Mouse (Mus musculus): ENCODE data around the gene Ifnlr1. TPM values are rescaled to one million over a fixed set of nuclear protein-coding genes. Genes with fewer than 3 reads are reported as not detected.
"Not testable (repeated sequence)": the region's sequence is repeated elsewhere in the genome, so short reads cannot be mapped to it uniquely, and the experiment has no call there.

Gene Ifnlr1
- 2.1 and 2.3 TPM in 2 replicates for polyA plus RNA-seq (2015; fragmentation: Nextera tagmentation; extraction: Ambion mirVana)

DNA sequence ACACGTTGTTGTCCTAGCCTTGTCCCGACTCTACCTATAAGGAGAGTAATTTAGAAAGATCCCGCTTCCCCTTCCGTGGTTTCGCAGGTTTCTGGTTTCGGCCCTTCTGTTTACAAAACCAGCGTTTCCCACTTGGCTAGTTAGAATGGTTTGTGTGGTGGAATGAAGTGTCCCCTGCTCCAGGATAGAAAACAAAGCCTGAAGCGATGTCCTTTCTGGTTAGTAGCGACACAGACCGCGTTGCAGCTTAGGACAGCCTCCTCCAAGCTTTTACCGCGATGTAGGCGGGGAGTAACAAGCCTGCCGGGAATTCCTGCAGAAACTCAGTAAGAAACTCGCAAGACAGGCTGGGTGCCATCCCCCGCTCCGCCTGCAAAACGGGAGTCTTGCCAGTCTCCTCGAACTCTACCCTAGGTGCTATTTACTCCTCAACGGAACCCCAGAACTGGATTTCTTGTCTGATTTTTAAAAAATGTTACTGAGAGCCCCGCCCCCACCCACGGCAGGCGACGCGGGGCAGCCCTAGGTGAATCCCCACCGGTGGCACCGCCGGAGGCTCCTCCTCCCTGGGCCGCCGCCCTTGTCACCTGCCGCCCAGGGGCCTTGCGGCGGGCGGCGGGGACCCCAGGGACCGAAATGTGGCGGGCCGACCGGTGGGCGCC, at the start of gene Ifnlr1:
Gene Ifnlr1 (plus strand): TSS at position 382 of the 662 bp plus-strand sequence.
- Histone ChIP-seq H3K27ac (ENCODE audit: low read length) (peak within 1 kb of the TSS; percentile 34), H3K4me2 (ENCODE audit: low read depth, low read length) (peak within 1 kb of the TSS; percentile 93)

DNA sequence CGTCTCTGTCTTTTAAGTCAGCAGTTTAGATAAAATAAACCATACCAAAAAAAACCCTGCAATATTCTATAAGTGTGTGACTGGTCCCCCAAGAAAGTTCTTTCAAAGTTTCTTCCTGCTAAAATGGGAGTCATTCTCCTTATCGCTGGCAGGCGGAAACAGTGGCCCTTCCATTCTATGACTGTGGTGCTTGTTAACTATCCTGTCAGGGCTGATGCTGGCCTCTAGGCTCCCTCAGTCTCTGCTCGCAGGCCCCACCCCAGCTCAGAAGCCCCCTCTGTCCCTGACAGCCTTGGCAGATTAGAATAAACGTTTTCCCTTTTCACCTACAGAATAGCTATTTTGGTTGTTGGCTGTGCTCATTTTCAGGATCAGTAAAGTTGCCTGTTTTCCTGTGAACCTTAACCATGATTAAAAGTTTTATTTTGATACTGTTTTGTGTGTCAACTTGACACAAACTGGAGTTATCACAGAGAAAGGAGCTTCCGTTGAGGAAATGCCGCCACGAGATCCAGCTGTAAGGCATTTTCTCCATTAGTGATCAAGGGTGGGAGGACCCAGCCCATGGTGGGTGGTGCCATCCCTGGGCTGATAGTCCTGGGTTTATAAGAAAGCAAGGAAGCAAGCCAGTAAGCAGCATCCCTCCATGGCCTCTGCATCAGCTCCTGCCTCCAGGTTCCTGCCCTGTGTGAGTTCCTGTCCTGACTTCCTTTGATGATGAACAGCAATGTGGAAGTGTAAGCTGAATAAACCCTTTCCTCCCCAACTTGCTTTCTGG, 44.6 kb upstream of the Ifnlr1 start:
- not testable (repeated sequence) for H3K9me3 ChIP-seq (ENCODE audit: control insufficient read depth, low read length); ATAC-seq (ENCODE audit: low read depth); H3K4me3 ChIP-seq (ENCODE audit: low read length); H3K4me2 ChIP-seq (ENCODE audit: low read depth, low read length); H3K9ac ChIP-seq (ENCODE audit: low read length); H3K27me3 ChIP-seq (ENCODE audit: control insufficient read depth, insufficient read depth, low read depth, low read length); H3K27ac ChIP-seq (ENCODE audit: low read length); H3K4me1 ChIP-seq (replicated peaks; ENCODE audit: control insufficient read depth, insufficient read depth, low read length); H3K36me3 ChIP-seq (ENCODE audit: control insufficient read depth, insufficient read depth, low read length)
- WGBS, result 65% methylated on average over 8 of the region's 8 CpGs

More for the DNA sequence above, at the start of gene Ifnlr1:
- no peaks in the 10 kb centered on the region for H3K36me3 ChIP-seq (ENCODE audit: control insufficient read depth, insufficient read depth, low read length)
- H3K9me3 ChIP-seq (ENCODE audit: control insufficient read depth, low read length), result no peaks in the 10 kb centered on the region
- peak within 1 kb of the TSS; percentile 75 for H3K9ac ChIP-seq (ENCODE audit: low read length)
- WGBS, result under 1% methylated on average over 39 of the region's 41 CpGs
- peak; percentile 70; the same call in 1 of the 2 replicates for ATAC-seq (ENCODE audit: low read depth)
- peak within 1 kb of the TSS; percentile 60 for H3K4me3 ChIP-seq (ENCODE audit: low read length)
- H3K27me3 ChIP-seq (ENCODE audit: control insufficient read depth, insufficient read depth, low read depth, low read length), result peaks cover 16% of the 10 kb centered on the region; the same call in 1 of the 2 replicates
- no peaks in the 10 kb centered on the region for H3K4me1 ChIP-seq (replicated peaks; ENCODE audit: control insufficient read depth, insufficient read depth, low read length)

GRCm38 (mm10) chr4:135645022-135645637, 41.0 kb upstream of the Ifnlr1 start:
- 24% methylated on average over 12 of the region's 12 CpGs for whole genome bisulfite sequencing
- H3K4me2 ChIP-seq (ENCODE audit: low read depth, low read length), result no peak overlapping the region
- H3K27me3 ChIP-seq (ENCODE audit: control insufficient read depth, insufficient read depth, low read depth, low read length), result no peaks in the 10 kb centered on the region
- ATAC-seq (ENCODE audit: low read depth), result 0 out of 2 replicates have a peak, but pooled peaks have one; percentile 36
- H3K27ac ChIP-seq (ENCODE audit: low read length), result no peak overlapping the region
- H3K36me3 ChIP-seq (ENCODE audit: control insufficient read depth, insufficient read depth, low read length), result no peaks in the 10 kb centered on the region
- H3K4me1 ChIP-seq (replicated peaks; ENCODE audit: control insufficient read depth, insufficient read depth, low read length), result peaks cover 9% of the 10 kb centered on the region
- no peaks in the 10 kb centered on the region for H3K9me3 ChIP-seq (ENCODE audit: control insufficient read depth, low read length)
- no peak overlapping the region for H3K4me3 ChIP-seq (ENCODE audit: low read length)
- no peak overlapping the region for H3K9ac ChIP-seq (ENCODE audit: low read length)

DNA sequence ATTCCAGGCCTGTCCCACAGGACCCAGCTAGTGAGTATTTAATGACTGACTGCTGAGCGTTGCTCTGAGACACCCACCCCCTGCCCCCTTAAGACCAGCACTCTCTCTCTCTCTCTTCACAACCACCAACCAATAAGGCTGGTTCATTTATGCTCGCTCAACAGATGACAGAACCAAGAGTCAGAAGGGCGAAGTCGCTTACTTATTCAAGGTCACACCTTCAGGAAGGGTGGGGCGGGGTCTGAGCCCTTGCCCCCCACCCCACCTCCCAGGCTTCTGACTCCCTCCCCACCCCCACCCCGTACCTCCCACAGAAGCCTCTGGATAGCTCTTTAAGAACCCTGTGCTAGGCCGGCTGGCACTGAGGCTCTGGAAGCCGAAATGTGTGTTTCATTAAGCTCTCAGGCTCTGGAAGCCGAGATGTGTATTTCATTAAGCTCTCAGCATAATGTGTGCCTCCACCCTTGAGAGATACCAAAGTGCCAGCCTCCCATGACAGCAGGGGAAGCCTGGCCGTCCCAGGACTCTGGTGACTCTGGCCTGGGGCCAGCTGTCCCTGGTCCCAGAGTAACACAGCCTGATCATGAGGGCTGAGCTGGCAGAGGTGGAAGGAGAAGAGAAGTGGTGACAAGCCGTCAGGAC, 33.0 kb upstream of the Ifnlr1 start:
- Histone ChIP-seq H3K4me2 (ENCODE audit: low read depth, low read length) (no peak overlapping the region), H3K9me3 (ENCODE audit: control insufficient read depth, low read length) (no peaks in the 10 kb centered on the region), H3K27ac (ENCODE audit: low read length) (no peak overlapping the region), H3K27me3 (ENCODE audit: control insufficient read depth, insufficient read depth, low read depth, low read length) (no peaks in the 10 kb centered on the region), H3K9ac (ENCODE audit: low read length) (no peak overlapping the region; the same call in 1 of the 2 replicates), H3K4me1 (replicated peaks; ENCODE audit: control insufficient read depth, insufficient read depth, low read length) (peaks cover 25% of the 10 kb centered on the region), H3K36me3 (ENCODE audit: control insufficient read depth, insufficient read depth, low read length) (no peaks in the 10 kb centered on the region), H3K4me3 (ENCODE audit: low read length) (no peak overlapping the region)
- WGBS, result 38% methylated on average over 11 of the region's 11 CpGs
- 0 out of 2 replicates have a peak, but pooled peaks have one; percentile 37 for ATAC-seq (ENCODE audit: low read depth)

GRCm38 (mm10) chr4:135653956-135654355, 32.1 kb upstream of the Ifnlr1 start:
- H3K36me3 ChIP-seq (ENCODE audit: control insufficient read depth, insufficient read depth, low read length), result no peaks in the 10 kb centered on the region
- H3K4me2 ChIP-seq (ENCODE audit: low read depth, low read length), result no peak overlapping the region
- H3K9ac ChIP-seq (ENCODE audit: low read length), result no peak overlapping the region
- H3K9me3 ChIP-seq (ENCODE audit: control insufficient read depth, low read length), result no peaks in the 10 kb centered on the region
- H3K4me1 ChIP-seq (replicated peaks; ENCODE audit: control insufficient read depth, insufficient read depth, low read length), result peaks cover 32% of the 10 kb centered on the region
- H3K27ac ChIP-seq (ENCODE audit: low read length), result no peak overlapping the region
- ATAC-seq (ENCODE audit: low read depth), result no peak
- WGBS, result 91% methylated on average over 7 of the region's 7 CpGs
- H3K4me3 ChIP-seq (ENCODE audit: low read length), result no peak overlapping the region
- no peaks in the 10 kb centered on the region for H3K27me3 ChIP-seq (ENCODE audit: control insufficient read depth, insufficient read depth, low read depth, low read length)

GRCm38 (mm10) chr4:135655499-135655898, 30.6 kb upstream of the Ifnlr1 start:
- Histone ChIP-seq H3K36me3 (ENCODE audit: control insufficient read depth, insufficient read depth, low read length) (no peaks in the 10 kb centered on the region), H3K27ac (ENCODE audit: low read length) (no peak overlapping the region; the same call in 1 of the 2 replicates), H3K4me1 (replicated peaks; ENCODE audit: control insufficient read depth, insufficient read depth, low read length) (peaks cover 32% of the 10 kb centered on the region), H3K4me3 (ENCODE audit: low read length) (no peak overlapping the region), H3K27me3 (ENCODE audit: control insufficient read depth, insufficient read depth, low read depth, low read length) (no peaks in the 10 kb centered on the region), H3K9ac (ENCODE audit: low read length) (0 out of 2 replicates have a peak overlapping the region, but pooled peaks have one; percentile 6), H3K4me2 (ENCODE audit: low read depth, low read length) (no peak overlapping the region; the same call in 1 of the 2 replicates), H3K9me3 (ENCODE audit: control insufficient read depth, low read length) (no peaks in the 10 kb centered on the region)
- WGBS, result 24% methylated on average over 7 of the region's 7 CpGs
- peak; percentile 35 for ATAC-seq (ENCODE audit: low read depth)

DNA sequence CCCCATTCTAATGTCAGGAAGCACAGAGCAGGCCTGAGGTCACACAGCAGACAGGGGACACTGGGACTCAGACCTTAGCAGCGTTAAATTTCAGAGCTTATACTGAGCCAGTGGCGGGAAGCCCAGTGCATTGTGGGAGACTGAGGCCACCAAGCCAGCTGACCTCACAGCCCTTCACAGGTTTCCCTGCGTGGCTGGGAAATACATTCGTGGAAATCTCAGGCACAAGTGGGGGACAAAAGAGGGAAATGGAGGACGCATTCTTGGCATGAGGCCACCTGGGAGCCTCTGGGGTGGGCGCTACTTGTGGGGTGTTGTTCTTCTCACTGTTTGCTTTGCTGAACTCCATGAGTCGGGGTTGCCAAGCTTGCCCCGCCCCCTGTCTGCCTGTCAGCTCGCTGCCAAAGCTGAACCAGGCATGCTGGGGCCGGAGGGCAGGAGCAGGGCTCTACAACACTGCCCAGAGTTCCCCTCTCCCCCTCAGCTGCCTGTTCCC, 29.9 kb upstream of the Ifnlr1 start:
- Histone ChIP-seq H3K4me2 (ENCODE audit: low read depth, low read length) (peak overlapping the region; percentile 20), H3K27me3 (ENCODE audit: control insufficient read depth, insufficient read depth, low read depth, low read length) (no peaks in the 10 kb centered on the region), H3K9me3 (ENCODE audit: control insufficient read depth, low read length) (no peaks in the 10 kb centered on the region), H3K4me1 (replicated peaks; ENCODE audit: control insufficient read depth, insufficient read depth, low read length) (peaks cover 36% of the 10 kb centered on the region), H3K27ac (ENCODE audit: low read length) (peak overlapping the region; percentile 58), H3K9ac (ENCODE audit: low read length) (0 out of 2 replicates have a peak overlapping the region, but pooled peaks have one; percentile 6), H3K4me3 (ENCODE audit: low read length) (no peak overlapping the region), H3K36me3 (ENCODE audit: control insufficient read depth, insufficient read depth, low read length) (no peaks in the 10 kb centered on the region)
- ATAC-seq (ENCODE audit: low read depth), result peak; percentile 62
- WGBS, result 10% methylated on average over 10 of the region's 10 CpGs

DNA sequence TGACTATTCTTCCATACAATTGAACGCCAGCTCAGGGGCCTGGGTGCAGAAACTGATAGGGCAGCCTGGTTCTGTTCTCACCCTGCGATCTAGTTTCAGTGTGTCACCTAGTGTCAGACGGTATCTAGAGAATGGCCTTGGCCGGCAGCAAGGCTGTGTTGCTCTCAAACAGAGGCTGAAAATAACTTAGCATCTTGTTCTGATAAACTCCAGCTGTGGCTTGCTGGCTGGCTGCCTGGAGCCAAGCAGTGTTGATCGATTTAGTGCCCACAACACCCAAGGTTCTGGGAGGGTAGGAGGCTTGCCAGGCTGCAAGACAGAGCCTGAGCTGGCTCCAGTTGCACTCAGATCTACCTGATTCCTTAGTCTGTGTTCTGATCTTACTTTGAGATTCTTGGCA, 27.6 kb upstream of the Ifnlr1 start:
- Histone ChIP-seq H3K4me3 (ENCODE audit: low read length) (no peak overlapping the region), H3K36me3 (ENCODE audit: control insufficient read depth, insufficient read depth, low read length) (no peaks in the 10 kb centered on the region), H3K4me1 (replicated peaks; ENCODE audit: control insufficient read depth, insufficient read depth, low read length) (peaks cover 30% of the 10 kb centered on the region), H3K27me3 (ENCODE audit: control insufficient read depth, insufficient read depth, low read depth, low read length) (no peaks in the 10 kb centered on the region), H3K9me3 (ENCODE audit: control insufficient read depth, low read length) (no peaks in the 10 kb centered on the region), H3K9ac (ENCODE audit: low read length) (no peak overlapping the region), H3K27ac (ENCODE audit: low read length) (no peak overlapping the region), H3K4me2 (ENCODE audit: low read depth, low read length) (no peak overlapping the region)
- 49% methylated on average over 5 of the region's 5 CpGs for WGBS
- 0 out of 2 replicates have a peak, but pooled peaks have one; percentile 8 for ATAC-seq (ENCODE audit: low read depth)
